Comparison of ENCODE assay signal across 8 mouse cellular contexts in genomic region chr19:28011396-28011717, GRCm38 (mm10). TPM values are rescaled to one million over a fixed set of nuclear protein-coding genes. Genes with fewer than 3 reads are reported as not detected.
DNase-seq lines count a peak whose midpoint lies in the region; ATAC-seq and TF ChIP-seq lines count a peak whose summit lies in the region.

No protein-coding gene starts in this region.

- in situ Hi-C loops in CH12.LX (cut with MboI; ENCODE audit: low pct_ligation_motif_present, low pct_unique_long_range_greater_than_20kb, low sequenced_read_pairs), result no loop called here

- TF ChIP-seq RAD21 in CH12.LX (IDR thresholded peaks at IDR 0.05; ENCODE audit: low read depth, low read length), result no peak

- peak overlapping the region; percentile 93 for H3K9ac ChIP-seq in CH12.LX (ENCODE audit: insufficient read depth, low read depth)
- H3K9ac ChIP-seq in heart, embryonic 15.5 days, result peak overlapping the region; percentile 84
- peak overlapping the region; percentile 93 for H3K9ac ChIP-seq in liver, embryonic 12.5 days
- H3K9ac ChIP-seq in stomach, embryonic 15.5 days, result peak overlapping the region; percentile 94

- peak; percentile 93 for DNase-seq in CH12.LX (ENCODE audit: extremely low read depth)
- DNase-seq in c-Kit-negative CD71-positive TER-119-positive erythroid progenitor cells, embryonic 14.5 days (ENCODE audit: low read depth, low spot score), result peak; percentile 84
- peak; percentile 97 for DNase-seq in forebrain, embryonic 10.5 days (ENCODE audit: extremely low spot score, low spot score)
- peak; percentile 96 for DNase-seq in kidney, postnatal 14 days
- DNase-seq in naive thymus-derived CD4-positive, alpha-beta T cell, adult 2 months (ENCODE audit: low read depth), result peak; percentile 99

- H3K4me2 ChIP-seq in CH12.LX (ENCODE audit: insufficient read depth, low read depth, poor library complexity, severe bottlenecking), result peak overlapping the region; percentile 74; the same call in 1 of the 2 replicates
- H3K4me2 ChIP-seq in heart, embryonic 15.5 days, result peak overlapping the region; percentile 76
- H3K4me2 ChIP-seq in liver, embryonic 12.5 days, result peak overlapping the region; percentile 88
- H3K4me2 ChIP-seq in stomach, embryonic 15.5 days, result peak overlapping the region; percentile 45

- H3K4me3 ChIP-seq in CH12.LX (replicated peaks in 1 of 3; ENCODE audit: low read depth in 2 of 3, low read length in 2 of 3, poor library complexity in 1 of 3), result peak overlapping the region; percentile 57 to 85 (median 81)
- H3K4me3 ChIP-seq in forebrain, embryonic 10.5 days, result peak overlapping the region; percentile 96
- H3K4me3 ChIP-seq in heart, embryonic 15.5 days, result peak overlapping the region; percentile 82
- H3K4me3 ChIP-seq in liver, embryonic 12.5 days, result peak overlapping the region; percentile 95
- peak overlapping the region; percentile 95 for H3K4me3 ChIP-seq in stomach, embryonic 15.5 days (replicated peaks)

- no peak for TF ChIP-seq EP300 in CH12.LX (IDR thresholded peaks at IDR 0.05; ENCODE audit: low read length)

- no peaks in the 10 kb centered on the region for H3K9me3 ChIP-seq in CH12.LX (replicated peaks; ENCODE audit: low read length)
- no peaks in the 10 kb centered on the region for H3K9me3 ChIP-seq in forebrain, embryonic 10.5 days
- H3K9me3 ChIP-seq in heart, embryonic 15.5 days (replicated peaks), result no peaks in the 10 kb centered on the region
- no peaks in the 10 kb centered on the region for H3K9me3 ChIP-seq in liver, embryonic 12.5 days (replicated peaks)
- no peaks in the 10 kb centered on the region for H3K9me3 ChIP-seq in stomach, embryonic 15.5 days

- dilution Hi-C loops in CH12.LX (cut with MboI; ENCODE audit: extremely low pct_ligation_motif_present, extremely low pct_unique_long_range_greater_than_20kb, low sequenced_read_pairs), result no loop called here

- peaks cover 0 to 7% of the 10 kb centered on the region in 2 experiments; a peak in 2 of 4 replicates for H3K4me1 ChIP-seq in CH12.LX (ENCODE audit: control insufficient read depth in 1 of 2, insufficient read depth in 2 of 2)
- peaks cover 37% of the 10 kb centered on the region for H3K4me1 ChIP-seq in forebrain, embryonic 10.5 days
- peaks cover 6% of the 10 kb centered on the region for H3K4me1 ChIP-seq in heart, embryonic 15.5 days (replicated peaks)
- peaks cover 14% of the 10 kb centered on the region for H3K4me1 ChIP-seq in liver, embryonic 12.5 days
- H3K4me1 ChIP-seq in stomach, embryonic 15.5 days, result no peaks in the 10 kb centered on the region

- no peaks in the 10 kb centered on the region for H3K36me3 ChIP-seq in CH12.LX (replicated peaks in 1 of 2; ENCODE audit: control insufficient read depth in 1 of 2, insufficient read depth in 1 of 2, low read length in 1 of 2)
- H3K36me3 ChIP-seq in forebrain, embryonic 10.5 days (replicated peaks), result no peaks in the 10 kb centered on the region
- H3K36me3 ChIP-seq in heart, embryonic 15.5 days, result no peaks in the 10 kb centered on the region
- no peaks in the 10 kb centered on the region for H3K36me3 ChIP-seq in liver, embryonic 12.5 days
- H3K36me3 ChIP-seq in stomach, embryonic 15.5 days, result no peaks in the 10 kb centered on the region

- TF ChIP-seq POLR2A in CH12.LX (IDR thresholded peaks at IDR 0.05; ENCODE audit: low read depth, low read length), result peak; percentile 97

- H3K27me3 ChIP-seq in CH12.LX (replicated peaks), result no peaks in the 10 kb centered on the region
- no peaks in the 10 kb centered on the region for H3K27me3 ChIP-seq in forebrain, embryonic 10.5 days (ENCODE audit: poor library complexity, severe bottlenecking)
- H3K27me3 ChIP-seq in heart, embryonic 15.5 days, result no peaks in the 10 kb centered on the region
- H3K27me3 ChIP-seq in liver, embryonic 12.5 days (replicated peaks), result no peaks in the 10 kb centered on the region
- H3K27me3 ChIP-seq in stomach, embryonic 15.5 days (replicated peaks), result no peaks in the 10 kb centered on the region

- H3K27ac ChIP-seq in CH12.LX (ENCODE audit: insufficient read depth, low read depth), result peak overlapping the region; percentile 91
- H3K27ac ChIP-seq in forebrain, embryonic 10.5 days, result peak overlapping the region; percentile 99
- H3K27ac ChIP-seq in heart, embryonic 15.5 days, result peak overlapping the region; percentile 99
- peak overlapping the region; percentile 98 for H3K27ac ChIP-seq in liver, embryonic 12.5 days
- H3K27ac ChIP-seq in stomach, embryonic 15.5 days, result peak overlapping the region; percentile 100

- ATAC-seq in heart, embryonic 15.5 days (replicated peaks; ENCODE audit: insufficient number of reproducible peaks, insufficient read depth, low FRiP score, low read depth), result peak; percentile 99
- peak; percentile 96 for ATAC-seq in liver, embryonic 12.5 days
- ATAC-seq in stomach, embryonic 15.5 days (ENCODE audit: insufficient read depth, low FRiP score, low read depth), result peak; percentile 99

- WGBS in forebrain, embryonic 10.5 days, result under 1% methylated on average over 28 of the region's 30 CpGs
- WGBS in heart, embryonic 15.5 days, result 2% methylated on average over 20 of the region's 30 CpGs
- under 1% methylated on average over 26 of the region's 30 CpGs for WGBS in liver, embryonic 12.5 days (ENCODE audit: insufficient replicate concordance)
- WGBS in stomach, embryonic 15.5 days, result under 1% methylated on average over 27 of the region's 30 CpGs

- no peaks in the 10 kb centered on the region; the same call in 1 of the 2 replicates for H3K79me2 ChIP-seq in CH12.LX (replicated peaks; ENCODE audit: control insufficient read depth, extremely low read depth, insufficient read depth, poor library complexity, severe bottlenecking)

- no peak for TF ChIP-seq CTCF in CH12.LX (conservative IDR thresholded peaks at IDR 0.05 in 1 of 2, IDR thresholded peaks at IDR 0.05 in 1 of 2; ENCODE audit: low read depth in 2 of 2, low read length in 2 of 2)

TF ChIP-seq in CH12.LX, 34 proteins besides CTCF, POLR2A, EP300 and RAD21 (continues in another document):
- TF ChIP-seq NRF1 (IDR thresholded peaks at IDR 0.05; ENCODE audit: low read depth, low read length), result peak; percentile 41; the same call in 1 of the 2 replicates
- peak; percentile 29; the same call in 1 of the 2 replicates for TF ChIP-seq JUND (conservative IDR thresholded peaks at IDR 0.05; ENCODE audit: low read depth, low read length)
- TF ChIP-seq POLR2AphosphoS2 (IDR thresholded peaks at IDR 0.05; ENCODE audit: low read depth, low read length), result peak; percentile 93
- TF ChIP-seq PAX5 (IDR thresholded peaks at IDR 0.05; ENCODE audit: low read length), result no peak
- TF ChIP-seq CHD2 (IDR thresholded peaks at IDR 0.05; ENCODE audit: low read length), result no peak
- TF ChIP-seq ZC3H11A (IDR thresholded peaks at IDR 0.05; ENCODE audit: low read depth, low read length), result no peak
- peak; percentile 83 for TF ChIP-seq ELF1 (IDR thresholded peaks at IDR 0.05; ENCODE audit: low read depth, low read length)
- peak; percentile 13; the same call in 1 of the 2 replicates for TF ChIP-seq MAFK (IDR thresholded peaks at IDR 0.05; ENCODE audit: insufficient replicate concordance, low read length)
- peak; percentile 99; the same call in 1 of the 2 replicates for TF ChIP-seq MAZ (IDR thresholded peaks at IDR 0.05; ENCODE audit: low read depth, low read length)
- peak; percentile 62; the same call in 1 of the 2 replicates for TF ChIP-seq MEF2A (IDR thresholded peaks at IDR 0.05; ENCODE audit: borderline replicate concordance, low read depth, low read length)
- no peak for TF ChIP-seq SMC3 (IDR thresholded peaks at IDR 0.05; ENCODE audit: low read depth, low read length)
- TF ChIP-seq ETS1 (conservative IDR thresholded peaks at IDR 0.05; ENCODE audit: low read depth, low read length), result peak; percentile 40; the same call in 1 of the 2 replicates
- TF ChIP-seq E2F4 (IDR thresholded peaks at IDR 0.05; ENCODE audit: insufficient replicate concordance, low read depth, low read length), result peak; percentile 69; the same call in 1 of the 2 replicates
- no peak for TF ChIP-seq UBTF (IDR thresholded peaks at IDR 0.05; ENCODE audit: low read depth, low read length)
- no peak; the same call in 1 of the 2 replicates for TF ChIP-seq MYC (IDR thresholded peaks at IDR 0.05; ENCODE audit: low read depth, low read length)
- no peak for TF ChIP-seq ZKSCAN1 (IDR thresholded peaks at IDR 0.05; ENCODE audit: borderline replicate concordance, low read depth, low read length)
- TF ChIP-seq IRF4 (IDR thresholded peaks at IDR 0.05; ENCODE audit: low read depth, low read length), result peak; percentile 38; the same call in 1 of the 2 replicates
- no peak; the same call in 1 of the 2 replicates for TF ChIP-seq CHD1 (IDR thresholded peaks at IDR 0.05; ENCODE audit: low read depth, low read length)
- TF ChIP-seq USF2 (conservative IDR thresholded peaks at IDR 0.05; ENCODE audit: low read depth, low read length), result no peak
- TF ChIP-seq USF1 (IDR thresholded peaks at IDR 0.05; ENCODE audit: low read depth, low read length), result no peak
- no peak for TF ChIP-seq SIN3A (IDR thresholded peaks at IDR 0.05; ENCODE audit: low read length)
- peak; percentile 63; the same call in 1 of the 2 replicates for TF ChIP-seq RCOR1 (conservative IDR thresholded peaks at IDR 0.05; ENCODE audit: low read depth, low read length)
- no peak for TF ChIP-seq BHLHE40 (IDR thresholded peaks at IDR 0.05; ENCODE audit: low read depth, low read length)
- TF ChIP-seq KAT2A (IDR thresholded peaks at IDR 0.05; ENCODE audit: insufficient replicate concordance, low read length), result peak; percentile 56; the same call in 1 of the 2 replicates
- no peak for TF ChIP-seq GABPA (IDR thresholded peaks at IDR 0.05; ENCODE audit: insufficient replicate concordance, low read depth, low read length)
- no peak for TF ChIP-seq ZNF384 (IDR thresholded peaks at IDR 0.05; ENCODE audit: low read depth, low read length)
- TF ChIP-seq TCF12 (IDR thresholded peaks at IDR 0.05; ENCODE audit: low read depth, low read length), result 0 out of 2 replicates have a peak, but pooled peaks have one; percentile 75
- TF ChIP-seq NELFE (IDR thresholded peaks at IDR 0.05; ENCODE audit: low read depth, low read length), result peak; percentile 97
- peak; percentile 75 for TF ChIP-seq HCFC1 (IDR thresholded peaks at IDR 0.05; ENCODE audit: low read depth, low read length)
- peak; percentile 89 for TF ChIP-seq TBP (conservative IDR thresholded peaks at IDR 0.05; ENCODE audit: low read depth, low read length)

RNA-seq across cellular contexts. Expression of gene Rfx3, which starts 0.4 kb away (rescaled TPM):
- total RNA-seq in CH12.LX (2012; rRNA removed), result 0.63 and 0.76 TPM in 2 replicates
- total RNA-seq in CH12.LX (2014; rRNA removed), result 1.4 and 1.6 TPM in 2 replicates
- polyA plus RNA-seq in CH12.LX (2012; ENCODE audit: insufficient read length, low read depth), result 1.2 and 1.3 TPM in 2 replicates
- polyA plus RNA-seq in forebrain, embryonic 10.5 days (2016; fragmentation: Nextera tagmentation; extraction: Ambion mirVana), result 24.9 and 28.2 TPM in 2 replicates
- polyA plus RNA-seq in heart, embryonic 15.5 days (2015; fragmentation: Nextera tagmentation; extraction: Ambion mirVana), result 4.8 and 6.2 TPM in 2 replicates
- polyA plus RNA-seq in liver, embryonic 12.5 days (2016; fragmentation: Nextera tagmentation; extraction: Ambion mirVana), result 2.4 and 2.8 TPM in 2 replicates
- 8.7 and 9.6 TPM in 2 replicates for polyA plus RNA-seq in stomach, embryonic 15.5 days (2015; fragmentation: Nextera tagmentation; extraction: Ambion mirVana)

Comparison
In these comparisons a context has a peak if more than half of its experiments do, and no peak if none do; other contexts are left out.
1. Peak in every context shown above with its lines: DNase-seq, ATAC-seq, H3K4me3 ChIP-seq and H3K27ac ChIP-seq.